ENCODE assay signal across 13 mouse cellular contexts in genomic region chr2:180276385-180276784, GRCm38 (mm10). TPM values are rescaled to one million over a fixed set of nuclear protein-coding genes. Genes with fewer than 3 reads are reported as not detected.
DNase-seq lines count a peak whose midpoint lies in the region; ATAC-seq lines count a peak whose summit lies in the region.
"Had no signal": no experiment of that assay in that cellular context is flagged by ENCODE, and none has a peak within 500 bp of the region (broad histone marks: within the 10 kb centered on the region; RNA-seq: fewer than 3 reads in every experiment).

No protein-coding gene starts in this region.

- H3K4me3 ChIP-seq in forebrain, embryonic 10.5 days: no peak overlapping the region
- no peak overlapping the region for H3K4me3 ChIP-seq in forebrain, embryonic 16.5 days (replicated peaks; ENCODE audit: low read length)
- no peak overlapping the region for H3K4me3 ChIP-seq in limb, embryonic 11.5 days (ENCODE audit: low read depth, low read length)
- H3K4me3 ChIP-seq in limb, embryonic 10.5 days: no peak overlapping the region
- no peak overlapping the region for H3K4me3 ChIP-seq in intestine, embryonic 14.5 days (ENCODE audit: low read depth, low read length)
- H3K4me3 ChIP-seq: embryonic facial prominence, embryonic 12.5 days had no signal

- peaks cover 35% of the 10 kb centered on the region for H3K4me1 ChIP-seq in forebrain, embryonic 10.5 days
- peaks cover 19% of the 10 kb centered on the region for H3K4me1 ChIP-seq in forebrain, embryonic 16.5 days (replicated peaks; ENCODE audit: control insufficient read depth, insufficient read depth, low read length)
- peaks cover 12% of the 10 kb centered on the region for H3K4me1 ChIP-seq in limb, embryonic 11.5 days (ENCODE audit: control insufficient read depth, insufficient read depth, low read length)
- peaks cover 42% of the 10 kb centered on the region for H3K4me1 ChIP-seq in limb, embryonic 10.5 days
- peaks cover 16% of the 10 kb centered on the region for H3K4me1 ChIP-seq in intestine, embryonic 14.5 days (replicated peaks; ENCODE audit: control insufficient read depth, insufficient read depth, low read length)

- H3K4me2 ChIP-seq in forebrain, embryonic 16.5 days (ENCODE audit: low read length): no peak overlapping the region
- H3K4me2 ChIP-seq in limb, embryonic 11.5 days (ENCODE audit: low read depth, severe bottlenecking): no peak overlapping the region; the same call in 1 of the 2 replicates
- peak overlapping the region; percentile 31; the same call in 1 of the 2 replicates for H3K4me2 ChIP-seq in intestine, embryonic 14.5 days (ENCODE audit: low read length)

- H3K27me3 ChIP-seq in forebrain, embryonic 10.5 days (ENCODE audit: poor library complexity, severe bottlenecking): peaks cover 27% of the 10 kb centered on the region
- H3K27me3 ChIP-seq in forebrain, embryonic 16.5 days (replicated peaks; ENCODE audit: control insufficient read depth, insufficient read depth, low read length): peaks cover 3% of the 10 kb centered on the region; the same call in 1 of the 2 replicates
- H3K27me3 ChIP-seq in limb, embryonic 11.5 days (ENCODE audit: control insufficient read depth, insufficient read depth, low read length): no peaks in the 10 kb centered on the region
- H3K27me3 ChIP-seq in limb, embryonic 10.5 days (ENCODE audit: low read depth, poor library complexity, severe bottlenecking): peaks cover 13% of the 10 kb centered on the region
- no peaks in the 10 kb centered on the region for H3K27me3 ChIP-seq in intestine, embryonic 14.5 days (replicated peaks; ENCODE audit: control insufficient read depth, insufficient read depth, low read length)

- DNase-seq in forebrain, embryonic 10.5 days (ENCODE audit: extremely low spot score, low spot score): no peak
- DNase-seq in limb, embryonic 11.5 days (ENCODE audit: low spot score): no peak
- no peak for DNase-seq in limb, embryonic 10.5 days (ENCODE audit: low spot score)
- DNase-seq in intestine, embryonic 14.5 days (ENCODE audit: low spot score): no peak
- DNase-seq in adrenal gland, adult (ENCODE audit: inconsistent age in 2 of 2, low spot score in 1 of 2): no peak

- H3K36me3 ChIP-seq in forebrain, embryonic 10.5 days (replicated peaks): 0 out of 2 replicates have a peak, but pooled peaks cover 2% of the 10 kb centered on the region
- no peaks in the 10 kb centered on the region for H3K36me3 ChIP-seq in forebrain, embryonic 16.5 days (ENCODE audit: control insufficient read depth, insufficient read depth)
- H3K36me3 ChIP-seq in limb, embryonic 11.5 days (ENCODE audit: control insufficient read depth, insufficient read depth, low read length): no peaks in the 10 kb centered on the region
- 0 out of 2 replicates have a peak, but pooled peaks cover 2% of the 10 kb centered on the region for H3K36me3 ChIP-seq in limb, embryonic 10.5 days
- H3K36me3 ChIP-seq in intestine, embryonic 14.5 days (ENCODE audit: control insufficient read depth, insufficient read depth, low read length): no peaks in the 10 kb centered on the region
- H3K36me3 ChIP-seq: embryonic facial prominence, embryonic 12.5 days had no signal

- H3K27ac ChIP-seq in forebrain, embryonic 10.5 days: 0 out of 2 replicates have a peak overlapping the region, but pooled peaks have one; percentile 21
- no peak overlapping the region for H3K27ac ChIP-seq in forebrain, embryonic 16.5 days (ENCODE audit: low read length)
- H3K27ac ChIP-seq in limb, embryonic 11.5 days (replicated peaks; ENCODE audit: low read depth, low read length): no peak overlapping the region
- H3K27ac ChIP-seq in limb, embryonic 10.5 days: no peak overlapping the region
- peak overlapping the region; percentile 82 for H3K27ac ChIP-seq in intestine, embryonic 14.5 days (ENCODE audit: low read depth)
- H3K27ac ChIP-seq: embryonic facial prominence, embryonic 12.5 days had no signal

- H3K9ac ChIP-seq in forebrain, embryonic 16.5 days (replicated peaks; ENCODE audit: low read depth, low read length): no peak overlapping the region
- 0 out of 2 replicates have a peak overlapping the region, but pooled peaks have one; percentile 12 for H3K9ac ChIP-seq in limb, embryonic 11.5 days (ENCODE audit: low read length)
- no peak overlapping the region for H3K9ac ChIP-seq in intestine, embryonic 14.5 days (ENCODE audit: low read length)
- H3K9ac ChIP-seq: embryonic facial prominence, embryonic 12.5 days; forebrain, postnatal 0 days had no signal

- 55% methylated on average over 4 of the region's 4 CpGs for WGBS in forebrain, embryonic 10.5 days
- 58% methylated on average over 4 of the region's 4 CpGs for WGBS in forebrain, embryonic 16.5 days
- whole genome bisulfite sequencing in limb, embryonic 11.5 days: 57% methylated on average over 4 of the region's 4 CpGs
- WGBS in limb, embryonic 10.5 days: 65% methylated on average over 4 of the region's 4 CpGs
- 44% methylated on average over 4 of the region's 4 CpGs for WGBS in intestine, embryonic 14.5 days

- ATAC-seq in forebrain, embryonic 16.5 days: no peak
- no peak for ATAC-seq in limb, embryonic 11.5 days (ENCODE audit: insufficient number of reproducible peaks, low FRiP score, low TSS enrichment, low read depth)
- 0 out of 2 replicates have a peak, but pooled peaks have one; percentile 0 for ATAC-seq in intestine, embryonic 14.5 days (replicated peaks; ENCODE audit: low FRiP score, low TSS enrichment, low read depth)
- ATAC-seq in megakaryocyte, adult 5-6 weeks (ENCODE audit: poor library complexity, severe bottlenecking): peak; percentile 0; the same call in 1 of the 2 replicates
- no peak for ATAC-seq in megakaryocyte progenitor cell, adult 5-6 weeks (replicated peaks; ENCODE audit: poor library complexity)
- ATAC-seq: forebrain, postnatal 0 days had no signal

- no peaks in the 10 kb centered on the region for H3K9me3 ChIP-seq in forebrain, embryonic 10.5 days
- no peaks in the 10 kb centered on the region for H3K9me3 ChIP-seq in forebrain, embryonic 16.5 days (ENCODE audit: control insufficient read depth, low read length)
- H3K9me3 ChIP-seq in limb, embryonic 11.5 days (ENCODE audit: control insufficient read depth, low read length): no peaks in the 10 kb centered on the region
- no peaks in the 10 kb centered on the region for H3K9me3 ChIP-seq in limb, embryonic 10.5 days (replicated peaks)
- H3K9me3 ChIP-seq in intestine, embryonic 14.5 days (ENCODE audit: control insufficient read depth, low read length): no peaks in the 10 kb centered on the region
- H3K9me3 ChIP-seq: embryonic facial prominence, embryonic 12.5 days had no signal

RNA-seq across cellular contexts. Expression of gene Cables2, which starts 3.1 kb away (rescaled TPM):
- polyA plus RNA-seq in forebrain, embryonic 10.5 days (2016; fragmentation: Nextera tagmentation; extraction: Ambion mirVana): 9.2 and 12.0 TPM in 2 replicates
- polyA plus RNA-seq in forebrain, embryonic 16.5 days (2015; fragmentation: Nextera tagmentation; extraction: Ambion mirVana): 16.1 and 18.5 TPM in 2 replicates
- polyA plus RNA-seq in limb, embryonic 11.5 days (2014; fragmentation: Nextera tagmentation; extraction: Ambion mirVana): 15.8 and 18.0 TPM in 2 replicates
- 14.6 and 16.4 TPM in 2 replicates for polyA plus RNA-seq in limb, embryonic 10.5 days (2016; fragmentation: Nextera tagmentation; extraction: Ambion mirVana)
- polyA plus RNA-seq in intestine, embryonic 14.5 days (2014; fragmentation: Nextera tagmentation; extraction: Ambion mirVana): 17.1 and 20.3 TPM in 2 replicates
- total RNA-seq in megakaryocyte, adult 5-6 weeks (2015): 16.0 and 16.4 TPM in 2 replicates
- total RNA-seq in megakaryocyte, adult 5-6 weeks (2017): 12.1 and 12.8 TPM in 2 replicates
- total RNA-seq in megakaryocyte progenitor cell, adult 5-6 weeks (2015): 12.6 and 15.1 TPM in 2 replicates
- total RNA-seq in megakaryocyte progenitor cell, adult 5-6 weeks (2017): 9.9 and 12.7 TPM in 2 replicates

RNA-seq across cellular contexts. Expression of gene Rbbp8nl, which starts 13.3 kb away (rescaled TPM):
- 0.32 and 0.35 TPM in 2 replicates for polyA plus RNA-seq in forebrain, embryonic 10.5 days (2016; fragmentation: Nextera tagmentation; extraction: Ambion mirVana)
- not detected in 2 replicates for polyA plus RNA-seq in forebrain, embryonic 16.5 days (2015; fragmentation: Nextera tagmentation; extraction: Ambion mirVana)
- polyA plus RNA-seq in limb, embryonic 11.5 days (2014; fragmentation: Nextera tagmentation; extraction: Ambion mirVana): 0.40 and 0.75 TPM in 2 replicates
- 0.50 and 0.78 TPM in 2 replicates for polyA plus RNA-seq in limb, embryonic 10.5 days (2016; fragmentation: Nextera tagmentation; extraction: Ambion mirVana)
- polyA plus RNA-seq in intestine, embryonic 14.5 days (2014; fragmentation: Nextera tagmentation; extraction: Ambion mirVana): 2.5 and 2.7 TPM in 2 replicates
- total RNA-seq in megakaryocyte, adult 5-6 weeks (2015): not detected in 2 replicates
- total RNA-seq in megakaryocyte, adult 5-6 weeks (2017): not detected in 2 replicates
- total RNA-seq in megakaryocyte progenitor cell, adult 5-6 weeks (2015): not detected in 2 replicates
- total RNA-seq in megakaryocyte progenitor cell, adult 5-6 weeks (2017): not detected in 2 replicates
- total RNA-seq: adrenal gland, postnatal 36 days; forebrain, postnatal 0 days; layer of hippocampus, postnatal 10 days had no signal
- polyA plus RNA-seq: cerebellum, adult 2 months; forebrain, postnatal 0 days had no signal

RNA-seq across cellular contexts. Expression of gene Rps21, which starts 19.2 kb away (rescaled TPM):
- 560 and 577 TPM in 2 replicates for polyA plus RNA-seq in forebrain, embryonic 10.5 days (2016; fragmentation: Nextera tagmentation; extraction: Ambion mirVana)
- polyA plus RNA-seq in forebrain, embryonic 16.5 days (2015; fragmentation: Nextera tagmentation; extraction: Ambion mirVana): 305 and 334 TPM in 2 replicates
- 641 and 643 TPM in 2 replicates for polyA plus RNA-seq in limb, embryonic 11.5 days (2014; fragmentation: Nextera tagmentation; extraction: Ambion mirVana)
- 530 and 637 TPM in 2 replicates for polyA plus RNA-seq in limb, embryonic 10.5 days (2016; fragmentation: Nextera tagmentation; extraction: Ambion mirVana)
- 771 and 871 TPM in 2 replicates for polyA plus RNA-seq in intestine, embryonic 14.5 days (2014; fragmentation: Nextera tagmentation; extraction: Ambion mirVana)
- total RNA-seq in megakaryocyte, adult 5-6 weeks (2015): 1,036 and 1,070 TPM in 2 replicates
- total RNA-seq in megakaryocyte, adult 5-6 weeks (2017): 1,935 and 2,289 TPM in 2 replicates
- total RNA-seq in megakaryocyte progenitor cell, adult 5-6 weeks (2015): 1,700 and 1,787 TPM in 2 replicates
- 2,626 and 3,717 TPM in 2 replicates for total RNA-seq in megakaryocyte progenitor cell, adult 5-6 weeks (2017)

RNA-seq across cellular contexts. Expression of gene Lama5, which starts 50.7 kb away (rescaled TPM):
- polyA plus RNA-seq in forebrain, embryonic 10.5 days (2016; fragmentation: Nextera tagmentation; extraction: Ambion mirVana): 10.7 and 11.2 TPM in 2 replicates
- 3.0 and 3.2 TPM in 2 replicates for polyA plus RNA-seq in forebrain, embryonic 16.5 days (2015; fragmentation: Nextera tagmentation; extraction: Ambion mirVana)
- 12.5 and 14.1 TPM in 2 replicates for polyA plus RNA-seq in limb, embryonic 11.5 days (2014; fragmentation: Nextera tagmentation; extraction: Ambion mirVana)
- 18.1 and 18.2 TPM in 2 replicates for polyA plus RNA-seq in limb, embryonic 10.5 days (2016; fragmentation: Nextera tagmentation; extraction: Ambion mirVana)
- polyA plus RNA-seq in intestine, embryonic 14.5 days (2014; fragmentation: Nextera tagmentation; extraction: Ambion mirVana): 63.7 and 65.1 TPM in 2 replicates
- 0.48 and 0.83 TPM in 2 replicates for total RNA-seq in megakaryocyte, adult 5-6 weeks (2015)
- total RNA-seq in megakaryocyte, adult 5-6 weeks (2017): 0.18 and 4.0 TPM in 2 replicates
- 0.07 and 2.1 TPM in 2 replicates for total RNA-seq in megakaryocyte progenitor cell, adult 5-6 weeks (2015)
- total RNA-seq in megakaryocyte progenitor cell, adult 5-6 weeks (2017): 0.03 and 0.08 TPM in 2 replicates

RNA-seq across cellular contexts. Expression of gene Gata5, which starts 58.1 kb away (rescaled TPM):
- 0.15 TPM in 1 of 2 replicates, not detected in the other for polyA plus RNA-seq in forebrain, embryonic 10.5 days (2016; fragmentation: Nextera tagmentation; extraction: Ambion mirVana)
- polyA plus RNA-seq in forebrain, embryonic 16.5 days (2015; fragmentation: Nextera tagmentation; extraction: Ambion mirVana): not detected in 2 replicates
- 0.13 and 0.29 TPM in 2 replicates for polyA plus RNA-seq in limb, embryonic 11.5 days (2014; fragmentation: Nextera tagmentation; extraction: Ambion mirVana)
- 0.83 and 2.8 TPM in 2 replicates for polyA plus RNA-seq in limb, embryonic 10.5 days (2016; fragmentation: Nextera tagmentation; extraction: Ambion mirVana)
- polyA plus RNA-seq in intestine, embryonic 14.5 days (2014; fragmentation: Nextera tagmentation; extraction: Ambion mirVana): 7.9 and 8.1 TPM in 2 replicates
- total RNA-seq in megakaryocyte, adult 5-6 weeks (2015): not detected in 2 replicates
- not detected in 2 replicates for total RNA-seq in megakaryocyte, adult 5-6 weeks (2017)
- total RNA-seq in megakaryocyte progenitor cell, adult 5-6 weeks (2015): not detected in 2 replicates
- not detected in 2 replicates for total RNA-seq in megakaryocyte progenitor cell, adult 5-6 weeks (2017)
- total RNA-seq: forebrain, postnatal 0 days; layer of hippocampus, postnatal 10 days had no signal
- polyA plus RNA-seq: cerebellum, adult 2 months; forebrain, postnatal 0 days had no signal

Comparison
In these comparisons a context has a peak if more than half of its experiments do, and no peak if none do; other contexts are left out.
1. H3K27ac ChIP-seq: peak in forebrain, embryonic 10.5 days (single experiment) and intestine, embryonic 14.5 days (single experiment); none in forebrain, embryonic 16.5 days (single experiment), limb, embryonic 11.5 days (single experiment) and limb, embryonic 10.5 days (single experiment).
2. ATAC-seq: peak in intestine, embryonic 14.5 days (single experiment) and megakaryocyte, adult 5-6 weeks (single experiment); none in forebrain, embryonic 16.5 days (single experiment), limb, embryonic 11.5 days (single experiment) and megakaryocyte progenitor cell, adult 5-6 weeks (single experiment).